Mouse (Mus musculus): ENCODE results near the gene Gm49601. TPM values are rescaled to one million over a fixed set of nuclear protein-coding genes. Genes with fewer than 3 reads are reported as not detected.

The Gm49601 gene
- polyA plus RNA-seq, 1 experiment from 2014 or later, result 0.28 TPM

- Histone ChIP-seq H3K9me3 (replicated peaks; ENCODE audit: control insufficient read depth, low read length) (no peaks in the 10 kb centered on the region), H3K27ac (ENCODE audit: low read length) (no peak overlapping the region), H3K4me3 (ENCODE audit: low read depth, low read length) (no peak overlapping the region), H3K9ac (ENCODE audit: low read depth, low read length) (no peak overlapping the region), H3K4me2 (ENCODE audit: low read depth, low read length) (no peak overlapping the region), H3K27me3 (ENCODE audit: control insufficient read depth, insufficient read depth, low read depth, low read length) (peaks cover 7% of the 10 kb centered on the region; the same call in 1 of the 2 replicates), H3K4me1 (ENCODE audit: control insufficient read depth, low read depth, low read length) (no peaks in the 10 kb centered on the region), H3K36me3 (ENCODE audit: control insufficient read depth, insufficient read depth) (no peaks in the 10 kb centered on the region)
- ATAC-seq (ENCODE audit: low read depth), result no peak
- 60% methylated on average over 5 of the region's 5 CpGs for WGBS (ENCODE audit: insufficient replicate concordance)
Measured at GRCm38 (mm10) chr16:18605705-18606104, 20.5 kb downstream of the Gm49601 start.

- H3K4me1 ChIP-seq (ENCODE audit: control insufficient read depth, low read depth, low read length), result no peaks in the 10 kb centered on the region
- H3K27me3 ChIP-seq (ENCODE audit: control insufficient read depth, insufficient read depth, low read depth, low read length), result 0 out of 2 replicates have a peak, but pooled peaks cover 3% of the 10 kb centered on the region
- no peaks in the 10 kb centered on the region for H3K9me3 ChIP-seq (replicated peaks; ENCODE audit: control insufficient read depth, low read length)
- H3K36me3 ChIP-seq (ENCODE audit: control insufficient read depth, insufficient read depth), result no peaks in the 10 kb centered on the region
- no peak overlapping the region for H3K4me3 ChIP-seq (ENCODE audit: low read depth, low read length)
- 45% methylated on average over 8 of the region's 8 CpGs for WGBS (ENCODE audit: insufficient replicate concordance)
- H3K27ac ChIP-seq (ENCODE audit: low read length), result no peak overlapping the region
- peak; percentile 43; the same call in 1 of the 2 replicates for ATAC-seq (ENCODE audit: low read depth)
- no peak overlapping the region for H3K9ac ChIP-seq (ENCODE audit: low read depth, low read length)
- H3K4me2 ChIP-seq (ENCODE audit: low read depth, low read length), result no peak overlapping the region
Measured at GRCm38 (mm10) chr16:18604267-18604701, 21.9 kb downstream of the Gm49601 start.

- no peaks in the 10 kb centered on the region for H3K27me3 ChIP-seq (ENCODE audit: control insufficient read depth, insufficient read depth, low read depth, low read length)
- no peak overlapping the region for H3K9ac ChIP-seq (ENCODE audit: low read depth, low read length)
- 58% methylated on average over 7 of the region's 7 CpGs for WGBS (ENCODE audit: insufficient replicate concordance)
- ATAC-seq (ENCODE audit: low read depth), result no peak
- H3K4me1 ChIP-seq (ENCODE audit: control insufficient read depth, low read depth, low read length), result no peaks in the 10 kb centered on the region
- no peak overlapping the region for H3K4me3 ChIP-seq (ENCODE audit: low read depth, low read length)
- H3K9me3 ChIP-seq (replicated peaks; ENCODE audit: control insufficient read depth, low read length), result no peaks in the 10 kb centered on the region
- H3K4me2 ChIP-seq (ENCODE audit: low read depth, low read length), result no peak overlapping the region
- no peak overlapping the region for H3K27ac ChIP-seq (ENCODE audit: low read length)
- H3K36me3 ChIP-seq (ENCODE audit: control insufficient read depth, insufficient read depth), result no peaks in the 10 kb centered on the region
Measured at GRCm38 (mm10) chr16:18601447-18601846, 24.8 kb downstream of the Gm49601 start.

GRCm38 (mm10) chr16:18598006-18598405, 28.2 kb downstream of the Gm49601 start:
- H3K4me2 ChIP-seq (ENCODE audit: low read depth, low read length), result no peak overlapping the region
- H3K27ac ChIP-seq (ENCODE audit: low read length), result no peak overlapping the region
- no peak overlapping the region for H3K4me3 ChIP-seq (ENCODE audit: low read depth, low read length)
- no peak for ATAC-seq (ENCODE audit: low read depth)
- H3K9me3 ChIP-seq (replicated peaks; ENCODE audit: control insufficient read depth, low read length), result no peaks in the 10 kb centered on the region
- WGBS (ENCODE audit: insufficient replicate concordance), result 12% methylated on average over 3 of the region's 3 CpGs
- no peaks in the 10 kb centered on the region for H3K36me3 ChIP-seq (ENCODE audit: control insufficient read depth, insufficient read depth)
- H3K27me3 ChIP-seq (ENCODE audit: control insufficient read depth, insufficient read depth, low read depth, low read length), result peaks cover 8% of the 10 kb centered on the region
- no peaks in the 10 kb centered on the region for H3K4me1 ChIP-seq (ENCODE audit: control insufficient read depth, low read depth, low read length)
- no peak overlapping the region for H3K9ac ChIP-seq (ENCODE audit: low read depth, low read length)

- 43% methylated on average over 5 of the region's 5 CpGs for WGBS (ENCODE audit: insufficient replicate concordance)
- Histone ChIP-seq H3K27ac (ENCODE audit: low read length) (no peak overlapping the region), H3K27me3 (ENCODE audit: control insufficient read depth, insufficient read depth, low read depth, low read length) (peaks cover 23% of the 10 kb centered on the region), H3K36me3 (ENCODE audit: control insufficient read depth, insufficient read depth) (no peaks in the 10 kb centered on the region), H3K9ac (ENCODE audit: low read depth, low read length) (no peak overlapping the region), H3K4me2 (ENCODE audit: low read depth, low read length) (no peak overlapping the region), H3K9me3 (replicated peaks; ENCODE audit: control insufficient read depth, low read length) (no peaks in the 10 kb centered on the region), H3K4me3 (ENCODE audit: low read depth, low read length) (no peak overlapping the region), H3K4me1 (ENCODE audit: control insufficient read depth, low read depth, low read length) (peaks cover 4% of the 10 kb centered on the region; the same call in 1 of the 2 replicates)
- ATAC-seq (ENCODE audit: low read depth), result no peak
Measured at GRCm38 (mm10) chr16:18596255-18596654, 30.0 kb downstream of the Gm49601 start.

GRCm38 (mm10) chr16:18593930-18594329, 32.3 kb downstream of the Gm49601 start:
- Histone ChIP-seq H3K9me3 (replicated peaks; ENCODE audit: control insufficient read depth, low read length) (no peaks in the 10 kb centered on the region), H3K4me1 (ENCODE audit: control insufficient read depth, low read depth, low read length) (peaks cover 4% of the 10 kb centered on the region), H3K27ac (ENCODE audit: low read length) (no peak overlapping the region), H3K36me3 (ENCODE audit: control insufficient read depth, insufficient read depth) (no peaks in the 10 kb centered on the region), H3K27me3 (ENCODE audit: control insufficient read depth, insufficient read depth, low read depth, low read length) (peaks cover 46% of the 10 kb centered on the region), H3K9ac (ENCODE audit: low read depth, low read length) (no peak overlapping the region), H3K4me3 (ENCODE audit: low read depth, low read length) (no peak overlapping the region), H3K4me2 (ENCODE audit: low read depth, low read length) (no peak overlapping the region)
- peak; percentile 41; the same call in 1 of the 2 replicates for ATAC-seq (ENCODE audit: low read depth)
- 48% methylated on average over 2 of the region's 2 CpGs for WGBS (ENCODE audit: insufficient replicate concordance)

GRCm38 (mm10) chr16:18591047-18592018, 34.9 kb downstream of the Gm49601 start:
- Histone ChIP-seq H3K4me3 (ENCODE audit: low read depth, low read length) (no peak overlapping the region), H3K36me3 (ENCODE audit: control insufficient read depth, insufficient read depth) (no peaks in the 10 kb centered on the region), H3K9me3 (replicated peaks; ENCODE audit: control insufficient read depth, low read length) (no peaks in the 10 kb centered on the region), H3K27ac (ENCODE audit: low read length) (no peak overlapping the region), H3K9ac (ENCODE audit: low read depth, low read length) (no peak overlapping the region), H3K27me3 (ENCODE audit: control insufficient read depth, insufficient read depth, low read depth, low read length) (peaks cover 72% of the 10 kb centered on the region), H3K4me1 (ENCODE audit: control insufficient read depth, low read depth, low read length) (peaks cover 8% of the 10 kb centered on the region), H3K4me2 (ENCODE audit: low read depth, low read length) (peak overlapping the region; percentile 20; the same call in 1 of the 2 replicates)
- no peak for ATAC-seq (ENCODE audit: low read depth)
- WGBS (ENCODE audit: insufficient replicate concordance), result 3% methylated on average over 59 of the region's 59 CpGs

- Histone ChIP-seq H3K4me3 (ENCODE audit: low read depth, low read length) (peak within 1 kb of the TSS; percentile 53), H3K9me3 (replicated peaks; ENCODE audit: control insufficient read depth, low read length) (no peaks in the 10 kb centered on the region), H3K4me1 (ENCODE audit: control insufficient read depth, low read depth, low read length) (peaks cover 8% of the 10 kb centered on the region), H3K27me3 (ENCODE audit: control insufficient read depth, insufficient read depth, low read depth, low read length) (peaks cover 83% of the 10 kb centered on the region), H3K36me3 (ENCODE audit: control insufficient read depth, insufficient read depth) (no peaks in the 10 kb centered on the region), H3K4me2 (ENCODE audit: low read depth, low read length) (peak within 1 kb of the TSS; percentile 59), H3K9ac (ENCODE audit: low read depth, low read length) (no peak within 1 kb of the TSS), H3K27ac (ENCODE audit: low read length) (no peak within 1 kb of the TSS)
- WGBS (ENCODE audit: insufficient replicate concordance), result 2% methylated on average over 48 of the region's 48 CpGs
- ATAC-seq (ENCODE audit: low read depth), result no peak
Measured at GRCm38 (mm10) chr16:18589804-18590790, 36.1 kb downstream of the Gm49601 start, which contains the start of gene Tbx1. Gene Tbx1, minus strand, starts transcription at chr16:18590671.
